Mouse (Mus musculus): Measurements from ENCODE around the gene Il4ra.

DNA sequence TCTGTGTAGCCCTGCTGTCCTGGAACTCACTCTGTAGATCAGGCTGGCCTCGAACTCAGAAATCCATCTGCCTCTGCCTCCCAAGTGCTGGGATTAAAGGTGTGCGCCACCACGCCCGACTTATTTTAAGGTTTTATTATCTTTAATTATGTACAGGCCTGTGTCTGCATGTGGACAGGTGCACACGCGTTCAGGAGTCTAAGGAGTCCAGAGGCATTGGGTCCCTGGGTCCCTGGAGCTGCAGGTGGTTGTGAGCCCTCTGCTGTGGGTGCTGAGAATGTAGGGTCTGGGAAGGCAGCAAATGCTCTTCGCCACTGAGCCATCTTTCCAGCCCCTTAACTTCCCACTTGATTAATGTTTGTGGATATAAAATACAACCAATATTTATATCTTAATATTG, 63.5 kb downstream of the Il4ra start:
- TF ChIP-seq POLR2A (IDR thresholded peaks at IDR 0.05; ENCODE audit: control insufficient read depth, low read depth, low read length) = no peak
- no peak for TF ChIP-seq CTCF (IDR thresholded peaks at IDR 0.05; ENCODE audit: control insufficient read depth, insufficient read depth, insufficient replicate concordance, low read depth, low read length)

Data from testis, adult 2 months (tissue).